Mouse (Mus musculus) lung, adult 2 months (tissue): ENCODE measurements around the gene Mapk8ip3.

Source experiments
- CTCF ChIP-seq: fragments of 200-500 bp; IDR thresholded peaks from 2 replicates; pipeline ENCODE4 v1.5.1; 2011; ENCODE audit warnings: mild to moderate bottlenecking, low read length, control low read depth; ENCODE audit not compliant: insufficient read depth
- POLR2A ChIP-seq: fragments of 200-500 bp; IDR thresholded peaks from 2 replicates; pipeline ENCODE4 v1.6.1; 2011; ENCODE audit warnings: low read depth, mild to moderate bottlenecking, control low read depth, low read length, borderline replicate concordance; ENCODE audit errors: extremely low read depth

- TF ChIP-seq CTCF (no peak), POLR2A (no peak)
Observed at GRCm38 (mm10) chr17:24867914-24868313, 68.9 kb downstream of the Mapk8ip3 start.
